Mouse (Mus musculus) liver, embryonic 14.5 days (tissue): Measurements from ENCODE around the gene H2afx.

Source experiments
- CTCF ChIP-seq: IDR thresholded peaks from 2 replicates; pipeline ENCODE4 v1.5.1; 2016; ENCODE audit warnings: antibody characterized with exemption, low read depth, control low read depth
- EP300 ChIP-seq: IDR thresholded peaks from 2 replicates; pipeline ENCODE4 v1.6.1; 2016; ENCODE audit warnings: antibody characterized with exemption, low read depth

DNA sequence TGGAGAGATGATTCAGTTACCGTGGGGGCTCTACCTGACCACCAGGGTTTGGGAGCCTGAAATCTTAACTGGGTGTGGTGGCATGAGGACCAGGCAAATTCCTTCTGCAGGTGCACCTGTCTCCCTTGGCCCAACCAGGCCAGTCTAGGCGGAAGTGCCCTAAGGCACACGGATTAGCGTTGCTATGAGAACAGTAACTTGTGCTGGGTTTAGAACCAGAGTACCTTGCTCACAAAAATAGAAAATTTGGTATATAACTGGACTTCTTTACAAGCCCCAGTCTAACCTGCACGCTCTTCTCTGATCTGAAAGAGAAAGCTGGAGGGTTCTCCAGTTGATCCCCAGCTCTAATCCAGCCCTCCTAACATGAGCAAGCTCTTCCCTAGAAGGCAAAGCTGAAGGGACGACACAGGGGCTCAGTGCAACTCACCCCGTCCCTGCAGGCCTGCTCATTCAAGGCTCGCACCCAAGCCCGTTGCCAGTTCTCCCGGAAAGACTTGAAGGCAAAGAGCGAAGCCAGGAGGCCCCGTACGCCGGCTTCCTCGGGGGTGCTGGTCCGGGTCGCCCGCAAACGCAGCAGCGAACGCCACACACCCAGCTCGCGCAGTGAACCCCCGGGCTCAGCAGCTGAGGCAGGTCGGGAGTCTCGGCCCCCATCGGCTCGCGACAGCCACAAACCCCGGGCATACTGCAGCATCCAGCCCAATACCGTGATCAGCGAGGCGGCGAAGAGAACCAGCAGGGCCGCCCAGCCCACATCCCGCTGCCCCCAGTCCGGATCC, 15.2 kb upstream of the H2afx start:
- TF ChIP-seq CTCF, result no peak
- TF ChIP-seq EP300, result no peak
